Mouse (Mus musculus): ENCODE data around the gene Gm49378.

Gene Gm49378

DNA sequence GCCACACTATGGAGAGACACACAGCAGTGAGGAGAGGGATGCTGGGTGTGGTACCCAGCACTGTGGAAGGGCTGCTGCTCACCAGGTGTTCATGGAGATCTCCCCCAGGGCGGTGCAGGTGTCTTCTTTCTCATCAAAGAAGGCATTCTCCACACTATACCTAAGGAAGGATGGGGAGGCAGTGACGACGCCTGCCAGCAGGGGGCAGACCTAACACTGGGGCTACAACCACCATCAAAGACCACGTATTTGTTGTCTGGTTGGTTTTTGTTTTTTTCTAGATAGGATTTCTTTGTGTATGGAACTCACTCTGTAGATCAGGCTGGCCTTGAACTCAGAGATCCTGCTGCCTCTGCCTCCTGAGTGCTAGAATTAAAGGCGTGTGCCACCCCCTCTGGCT is 8.4 kb downstream of the Gm49378 start:
- DNase-seq (ENCODE audit: low read depth) = peak; percentile 83

DNA sequence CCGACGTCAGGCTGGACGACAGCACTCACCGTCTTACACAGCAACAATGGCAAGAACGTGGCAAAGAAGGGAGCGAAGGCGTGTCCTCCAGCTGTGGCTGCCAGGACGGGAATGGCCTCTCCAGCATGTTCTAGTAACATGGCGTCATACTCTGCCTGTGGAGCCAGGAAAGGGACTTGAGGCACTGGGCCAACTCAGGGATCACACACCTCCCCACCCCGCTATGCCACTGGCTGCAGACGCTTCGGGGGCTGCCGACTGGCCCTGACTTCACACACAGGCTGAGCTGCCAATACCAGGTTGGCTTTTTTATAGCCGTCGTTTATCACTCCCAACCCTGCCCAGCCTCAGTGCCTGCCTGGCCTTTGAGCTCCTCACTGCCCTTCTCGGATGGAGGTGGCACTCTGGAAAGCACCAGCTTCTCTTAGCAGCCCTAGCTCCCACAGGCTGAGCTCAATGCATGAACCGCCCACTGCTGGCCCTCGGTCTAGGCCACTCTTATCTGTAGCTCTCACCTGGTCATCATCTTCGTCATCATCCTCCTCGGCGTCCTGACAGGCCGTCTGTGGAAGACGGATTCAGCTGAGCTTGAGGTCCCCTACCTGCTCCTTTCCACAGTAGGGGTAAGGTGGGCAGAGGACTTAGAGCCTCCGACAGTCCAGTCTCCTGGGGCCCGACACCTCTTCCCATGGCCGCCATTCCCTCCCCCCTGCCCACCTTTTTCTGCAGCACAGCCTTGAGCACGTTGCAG is 9.4 kb downstream of the Gm49378 start:
- no peak for DNase-seq (ENCODE audit: low read depth)

DNA sequence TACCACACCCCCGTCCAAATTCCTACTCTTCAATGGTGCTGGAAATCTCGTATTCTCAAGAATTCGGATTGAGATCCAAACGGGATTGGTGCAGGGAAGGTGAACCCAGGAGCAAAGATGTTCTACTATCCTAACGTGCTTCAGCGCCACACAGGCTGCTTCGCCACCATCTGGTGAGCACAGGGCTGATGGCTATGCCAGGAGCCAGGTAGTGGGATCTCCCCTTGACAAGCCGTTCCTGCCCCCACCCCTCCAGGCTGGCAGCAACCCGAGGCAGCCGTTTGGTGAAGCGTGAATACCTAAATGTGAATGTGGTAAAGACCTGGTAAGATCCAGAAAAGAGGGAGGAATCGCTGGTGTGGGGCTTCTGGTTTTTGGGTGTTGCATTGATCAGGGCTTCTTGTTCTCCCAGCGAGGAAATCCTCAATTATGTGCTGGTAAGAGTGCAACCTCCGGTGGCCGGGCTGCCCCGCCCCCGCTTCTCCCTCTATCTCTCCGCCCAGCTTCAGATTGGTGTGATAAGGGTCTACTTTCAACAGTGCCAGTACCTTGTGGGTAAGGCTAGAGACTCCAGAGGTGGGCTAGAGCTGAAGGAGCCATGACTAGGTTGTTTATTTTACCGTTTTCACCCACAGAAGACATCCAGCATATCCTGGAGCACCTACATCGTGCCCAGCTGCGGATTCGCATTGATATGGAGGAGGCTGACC is 19.1 kb downstream of the Gm49378 start:
- peak; percentile 47 for DNase-seq (ENCODE audit: low read depth)

DNA sequence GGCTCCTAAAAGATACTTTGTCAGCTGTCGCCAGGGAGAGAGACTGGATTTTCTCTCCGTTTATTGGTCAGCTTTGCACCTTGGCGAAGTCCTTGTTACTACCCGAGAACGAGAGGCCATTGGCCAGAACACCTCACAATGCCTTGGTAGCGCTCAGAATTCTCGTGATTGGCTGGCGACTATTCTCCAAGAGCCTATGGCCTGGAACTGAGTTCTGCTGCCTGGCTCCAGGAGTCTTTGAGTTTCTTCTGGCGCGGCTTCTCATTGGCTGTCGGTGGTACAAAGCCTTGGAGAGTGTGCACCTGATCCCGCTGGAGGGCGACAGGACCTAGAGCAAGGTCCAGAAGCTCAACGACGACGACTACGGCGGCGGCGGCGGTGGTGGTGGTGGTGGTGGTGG is 19.9 kb downstream of the Gm49378 start, which contains the start of gene Rec8:
Gene Rec8, plus strand, starts transcription at position 216 of the 400 bp plus-strand sequence.
- DNase-seq (ENCODE audit: low read depth) = peak; percentile 65

DNA sequence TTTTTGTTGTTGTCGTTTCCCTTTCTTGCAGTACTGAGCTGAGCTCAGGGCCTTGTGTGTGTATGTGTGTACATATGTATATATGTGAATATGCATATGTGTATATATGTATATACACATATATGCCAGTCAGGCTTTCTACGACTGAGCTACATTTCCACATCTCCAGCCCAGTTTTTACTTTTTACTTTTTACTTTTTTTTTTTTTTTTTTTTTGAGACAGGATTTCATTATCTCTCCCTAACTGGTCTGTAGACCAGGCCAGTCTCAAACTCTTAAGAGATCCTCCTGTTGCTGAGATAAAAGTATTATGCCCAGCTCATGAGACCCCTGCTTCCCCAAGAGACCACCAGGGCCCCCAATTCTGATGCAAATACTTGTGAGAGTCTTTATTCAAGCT is 20.9 kb downstream of the Gm49378 start:
- DNase-seq (ENCODE audit: low read depth) = no peak

DNA sequence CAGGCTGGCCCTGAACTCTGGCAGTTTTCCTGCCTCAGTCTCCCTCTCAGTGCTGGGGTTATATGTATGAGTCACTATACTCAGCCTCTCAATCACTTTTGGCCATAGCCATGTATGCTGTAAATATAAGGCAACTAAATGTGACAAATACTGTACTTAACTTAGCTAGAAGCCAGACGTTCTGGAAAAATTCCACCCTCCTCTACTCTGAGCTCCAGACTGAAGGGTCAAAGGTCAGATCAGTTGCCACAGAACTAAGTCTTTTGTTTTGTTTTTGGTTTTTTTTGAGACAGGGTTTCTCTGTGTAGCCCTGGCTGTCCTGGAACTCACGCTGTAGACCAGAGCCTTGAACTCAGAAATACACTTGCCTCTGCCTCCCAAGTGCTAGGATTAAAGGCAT is 21.8 kb downstream of the Gm49378 start:
- no peak for DNase-seq (ENCODE audit: low read depth)

DNA sequence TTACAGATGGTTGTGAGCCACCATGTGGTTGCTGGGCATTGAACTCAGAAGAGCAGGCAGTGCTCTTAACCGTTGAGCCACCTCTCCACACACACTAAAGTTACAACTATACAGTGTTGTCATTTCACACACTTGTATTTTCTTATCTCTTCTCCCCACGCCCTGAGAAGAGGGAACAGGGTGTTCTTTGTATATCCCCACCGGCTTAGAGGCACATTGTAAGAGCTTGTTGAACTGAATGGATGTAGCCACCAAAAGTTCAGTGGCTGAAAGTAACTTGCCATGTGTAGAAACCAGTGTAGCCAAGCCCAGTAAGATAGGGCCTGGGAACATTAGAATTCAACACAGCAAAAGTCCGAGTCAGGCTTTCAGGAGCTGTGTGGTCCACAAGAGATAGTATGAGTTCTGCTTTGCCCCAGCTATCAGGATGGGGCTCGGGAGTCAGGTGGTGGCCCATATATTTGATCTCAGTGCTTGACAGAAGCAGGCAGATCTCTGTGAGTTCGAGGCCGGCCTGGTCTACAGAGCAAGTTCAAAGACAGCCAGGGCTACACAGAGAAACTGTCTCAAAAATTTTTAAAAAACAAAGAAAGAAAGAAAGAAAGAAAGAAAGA is 23.0 kb downstream of the Gm49378 start:
- no peak for DNase-seq (ENCODE audit: low read depth)

DNA sequence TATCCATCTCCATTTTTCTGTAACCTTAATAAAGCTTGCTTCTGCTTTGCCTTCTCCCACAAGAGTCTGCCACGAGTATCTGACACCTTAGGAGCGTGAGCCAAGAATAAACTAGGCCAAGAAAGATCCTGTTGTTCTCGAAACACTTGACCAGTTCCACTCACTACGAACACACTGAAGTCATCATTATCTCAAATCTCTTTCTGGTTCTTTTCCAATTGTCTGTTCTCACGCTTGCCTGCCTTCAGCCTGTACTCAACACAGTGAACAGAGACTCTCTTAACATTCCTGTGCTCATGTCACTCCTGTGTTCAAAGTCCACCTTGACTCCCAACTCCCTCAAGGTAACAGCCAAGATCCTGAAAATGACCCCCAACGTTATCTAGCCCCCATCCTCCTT is 24.3 kb downstream of the Gm49378 start:
- DNase-seq (ENCODE audit: low read depth) = no peak

DNA sequence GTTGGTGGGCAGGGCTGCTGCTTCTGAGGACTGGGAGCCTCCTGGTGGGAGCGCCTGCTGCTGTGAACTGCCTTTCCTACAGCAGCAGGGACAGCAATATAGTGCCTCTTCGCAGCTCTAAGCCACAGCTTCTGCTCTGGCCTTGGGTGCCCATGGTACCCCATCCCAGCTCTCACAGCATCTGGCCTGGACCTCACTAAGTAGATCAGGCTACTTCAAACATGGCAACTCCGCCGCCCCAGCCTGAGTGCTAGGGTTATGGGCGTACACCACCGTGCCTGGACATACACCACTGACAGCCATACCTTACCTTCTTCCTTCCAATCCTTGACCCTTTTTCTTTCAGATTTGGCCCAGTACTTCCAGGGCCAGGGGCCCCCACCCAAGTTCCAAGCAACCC is 29.4 kb downstream of the Gm49378 start:
- DNase-seq (ENCODE audit: low read depth) = no peak

DNA sequence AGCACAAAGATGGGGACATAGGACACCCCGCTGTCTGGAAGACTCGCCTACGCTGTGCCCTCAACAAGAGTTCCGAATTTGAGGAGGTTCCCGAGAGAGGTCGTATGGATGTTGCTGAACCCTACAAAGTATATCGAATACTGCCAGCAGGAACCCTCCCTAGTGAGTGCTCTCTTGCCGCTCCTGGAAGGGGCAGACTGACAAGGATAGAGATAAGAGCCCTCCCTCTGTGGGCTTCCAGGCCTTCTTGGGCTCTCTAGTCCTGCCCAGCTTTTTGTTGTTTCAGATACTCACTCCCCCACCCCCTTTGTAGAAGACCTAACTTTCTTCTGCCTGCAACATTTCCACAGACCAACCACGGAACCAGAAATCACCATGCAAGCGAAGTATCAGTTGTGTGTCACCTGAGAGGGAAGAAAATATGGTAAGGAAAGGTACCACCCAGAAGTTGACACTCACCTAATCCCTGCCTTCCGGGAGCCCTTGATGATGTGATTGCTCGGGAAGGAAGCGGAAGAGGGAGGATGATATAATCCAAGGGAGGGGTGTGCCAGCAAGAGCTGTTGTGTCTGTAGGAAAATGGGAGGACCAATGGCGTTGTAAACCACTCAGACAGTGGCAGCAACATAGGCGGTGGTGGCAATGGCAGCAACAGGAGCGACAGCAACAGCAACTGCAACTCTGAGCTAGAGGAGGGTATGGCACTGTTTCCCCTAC is 31.8 kb downstream of the Gm49378 start:
- DNase-seq (ENCODE audit: low read depth) = no peak

DNA sequence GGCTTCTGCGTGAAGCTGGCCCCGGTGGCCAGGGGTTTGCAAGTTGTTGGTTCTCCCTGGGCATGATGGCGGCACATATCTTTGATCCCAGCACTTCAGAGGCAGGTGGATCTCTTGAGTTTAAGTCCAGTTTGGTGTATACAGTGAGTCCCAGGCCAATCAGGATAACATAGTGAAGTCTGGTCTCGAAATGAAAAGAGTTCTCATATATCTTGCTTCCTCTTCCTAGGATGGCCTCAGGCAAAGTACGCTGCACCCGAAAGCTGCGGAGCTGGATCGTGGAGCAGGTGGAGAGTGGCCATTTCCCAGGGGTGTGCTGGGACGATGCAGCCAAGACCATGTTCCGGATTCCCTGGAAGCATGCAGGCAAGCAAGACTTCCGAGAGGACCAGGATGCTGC is 32.9 kb downstream of the Gm49378 start:
- peak; percentile 62 for DNase-seq (ENCODE audit: low read depth)

DNA sequence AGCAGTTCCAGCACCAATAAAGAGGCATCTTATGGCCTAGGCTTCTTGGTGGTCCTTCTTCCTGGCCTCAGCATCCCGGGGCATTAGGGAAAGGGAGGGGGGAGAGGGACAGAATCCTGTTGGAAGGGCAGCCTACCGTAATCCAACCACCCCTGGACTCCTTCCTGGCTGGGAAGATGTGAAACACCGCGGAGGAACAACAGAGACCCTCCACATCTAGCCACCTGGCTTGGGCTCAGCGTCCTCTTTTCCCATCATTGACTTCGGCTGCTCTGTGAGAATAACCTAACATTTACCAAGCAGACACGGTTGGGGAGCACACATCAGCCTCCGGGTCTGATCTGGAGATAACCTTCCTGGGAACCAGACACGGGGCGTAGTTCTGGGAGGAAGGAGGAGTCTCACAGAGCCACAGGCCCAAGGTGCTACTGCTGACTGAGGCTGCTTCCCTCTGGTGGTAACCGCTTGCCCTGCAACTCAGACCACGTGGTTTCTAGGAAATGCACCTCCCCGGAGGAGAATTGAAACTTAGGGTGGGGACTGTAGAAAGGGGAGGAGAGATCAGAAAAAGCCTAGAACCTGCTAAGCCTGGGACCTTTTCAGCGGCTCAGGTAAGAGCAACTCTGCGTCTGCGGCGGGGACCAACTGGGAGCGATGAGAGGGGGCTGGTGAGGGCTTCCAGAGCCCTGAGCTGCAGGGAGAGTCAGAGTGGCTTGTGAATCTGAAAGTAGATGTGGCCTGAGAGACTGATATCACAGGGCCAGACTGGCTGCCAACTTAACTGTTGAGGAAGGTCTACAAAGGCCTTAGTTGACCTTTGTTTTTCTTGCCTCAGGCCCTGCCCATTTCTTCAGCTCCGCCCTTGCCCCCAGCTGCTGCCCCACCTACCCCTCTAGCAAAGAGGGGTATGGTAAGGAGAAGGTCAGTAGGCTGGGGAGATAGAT is 33.8 kb downstream of the Gm49378 start:
- peak; percentile 99 for DNase-seq (ENCODE audit: low read depth)

DNA sequence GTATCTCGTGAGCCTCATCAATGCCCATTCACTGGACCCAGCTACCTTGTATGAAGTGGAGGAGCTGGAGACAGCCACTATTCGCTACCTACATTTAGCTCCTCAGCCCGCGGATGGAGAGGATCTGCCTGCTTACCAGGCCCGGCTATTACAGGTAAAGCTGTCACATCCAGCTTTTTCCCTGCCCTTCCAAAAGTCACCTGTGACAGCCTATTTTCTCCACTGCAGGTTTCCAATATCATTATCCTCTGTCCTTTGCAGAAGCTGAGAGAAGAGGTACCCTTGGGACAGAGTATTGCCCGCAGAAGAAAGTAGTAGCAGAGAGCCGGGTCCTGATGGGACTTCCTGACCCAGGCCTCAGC is 34.4 kb downstream of the Gm49378 start, which contains the start of gene Irf9:
Gene Irf9, plus strand, starts transcription at position 301 of the 362 bp plus-strand sequence.
- no peak for DNase-seq (ENCODE audit: low read depth)

DNA sequence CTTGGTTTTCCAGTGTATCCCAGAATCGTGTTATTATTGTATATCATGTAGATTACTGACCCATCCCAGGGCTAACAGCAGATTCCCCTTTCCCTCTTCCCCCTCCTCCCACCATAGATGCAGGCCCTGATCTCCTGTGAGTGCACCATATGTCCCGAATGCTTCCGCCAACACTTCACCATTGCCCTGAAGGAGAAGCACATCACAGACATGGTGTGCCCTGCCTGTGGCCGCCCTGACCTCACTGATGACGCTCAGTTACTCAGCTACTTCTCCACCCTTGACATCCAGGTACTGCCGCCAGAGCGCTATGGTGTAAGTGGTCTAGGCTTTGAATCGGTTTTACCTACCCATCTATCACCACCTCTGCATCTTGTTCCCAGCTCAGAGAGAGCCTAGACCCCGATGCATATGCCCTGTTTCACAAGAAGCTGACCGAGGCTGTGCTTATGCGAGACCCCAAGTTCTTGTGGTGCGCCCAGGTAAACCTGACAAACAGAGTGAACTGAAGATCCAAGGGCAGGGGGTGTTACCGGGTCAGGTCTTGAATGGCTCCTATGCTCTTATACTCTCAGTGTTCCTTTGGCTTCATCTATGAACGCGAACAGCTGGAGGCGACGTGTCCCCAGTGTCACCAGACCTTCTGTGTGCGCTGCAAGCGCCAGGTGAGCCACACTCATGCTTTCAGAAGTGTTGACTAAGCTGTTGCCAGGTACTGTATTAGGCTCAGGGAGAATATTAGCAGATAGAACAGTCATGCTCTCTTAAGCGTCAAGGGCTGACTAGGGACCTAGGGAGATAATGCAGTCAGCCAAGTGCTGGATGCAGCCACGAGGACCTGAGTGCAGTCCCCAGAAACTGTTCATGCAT is 38.9 kb downstream of the Gm49378 start:
- DNase-seq (ENCODE audit: low read depth) = no peak

DNA sequence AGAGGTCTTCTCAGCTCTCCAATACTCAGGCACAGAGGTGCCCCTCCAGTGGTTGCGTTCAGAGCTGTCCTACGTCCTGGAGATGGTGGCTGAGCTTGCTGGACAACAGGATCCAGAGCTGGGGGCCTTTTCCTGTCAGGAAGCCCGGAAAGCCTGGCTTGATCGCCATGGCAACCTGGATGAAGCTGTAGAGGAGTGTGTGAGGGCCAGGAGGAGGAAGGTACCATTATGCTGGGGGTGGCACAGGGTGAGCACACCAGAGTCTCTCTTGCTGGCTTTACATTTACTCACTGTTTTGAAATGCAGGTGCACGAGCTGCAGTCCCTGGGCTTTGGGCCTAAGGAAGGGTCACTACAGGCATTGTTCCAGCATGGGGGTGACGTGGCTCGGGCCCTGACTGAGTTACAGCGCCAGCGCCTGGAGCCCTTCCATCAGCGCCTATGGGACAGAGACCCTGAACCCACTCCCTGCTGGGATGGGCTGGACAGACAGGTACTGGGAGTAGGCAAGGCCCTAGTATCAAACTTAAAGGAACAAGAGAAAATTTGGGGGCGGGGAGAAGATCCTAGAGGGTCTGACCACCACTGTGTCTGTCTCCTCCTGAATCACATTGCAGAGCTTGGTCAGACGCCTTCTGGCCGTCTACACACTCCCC is 41.5 kb downstream of the Gm49378 start:
- DNase-seq (ENCODE audit: low read depth) = no peak

DNA sequence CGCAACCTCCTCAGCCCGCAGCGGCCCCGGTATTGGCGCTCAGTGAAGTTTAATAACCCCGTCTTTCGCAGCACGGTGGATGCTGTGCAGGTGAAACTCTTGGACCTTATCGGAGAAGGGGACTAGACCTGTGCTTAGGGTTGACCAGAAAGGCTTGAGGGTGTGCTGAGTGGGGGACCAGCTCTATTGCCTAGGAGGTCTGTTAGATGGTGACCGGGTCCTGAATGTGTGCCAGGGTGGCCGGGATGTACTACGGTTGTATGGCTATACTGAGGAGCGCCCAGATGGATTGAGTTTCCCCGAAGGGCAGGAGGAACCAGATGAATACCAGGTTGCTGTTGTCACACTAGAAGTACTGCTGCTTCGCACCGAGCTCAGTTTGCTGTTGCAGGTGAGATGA is 45.5 kb downstream of the Gm49378 start:
- DNase-seq (ENCODE audit: low read depth) = no peak

DNA sequence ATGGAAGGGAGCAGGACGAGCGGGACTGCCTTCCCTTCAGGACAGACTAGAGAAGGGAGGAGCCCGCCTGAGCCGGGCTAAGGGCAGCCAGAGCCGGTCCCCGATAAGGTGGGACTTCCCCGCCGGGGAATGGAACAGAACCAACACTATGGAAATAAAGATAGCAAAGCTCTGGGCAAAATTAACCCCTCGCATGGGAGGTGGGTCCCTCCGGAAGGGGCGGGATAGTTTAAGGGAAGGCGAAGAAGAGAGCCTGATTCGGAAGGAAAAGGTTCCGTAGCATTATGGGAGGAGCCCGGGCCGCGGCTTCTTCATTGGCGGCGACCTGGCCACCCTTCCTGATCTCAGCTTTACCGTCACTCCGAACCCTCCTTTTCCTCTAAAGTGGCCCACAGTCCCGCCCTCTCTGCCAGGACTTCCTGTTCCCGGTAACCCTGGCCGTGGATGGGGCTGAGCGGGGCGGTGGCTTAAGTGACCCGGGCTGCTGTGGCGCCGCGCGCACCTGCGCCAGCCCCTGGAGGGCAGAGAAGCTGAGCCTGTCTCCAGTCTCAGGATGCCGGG is 46.3 kb downstream of the Gm49378 start, which contains the start of gene Rnf31:
Gene Rnf31, plus strand, starts transcription at position 378 of the 561 bp plus-strand sequence.
- peak; percentile 97 for DNase-seq (ENCODE audit: low read depth)

DNA sequence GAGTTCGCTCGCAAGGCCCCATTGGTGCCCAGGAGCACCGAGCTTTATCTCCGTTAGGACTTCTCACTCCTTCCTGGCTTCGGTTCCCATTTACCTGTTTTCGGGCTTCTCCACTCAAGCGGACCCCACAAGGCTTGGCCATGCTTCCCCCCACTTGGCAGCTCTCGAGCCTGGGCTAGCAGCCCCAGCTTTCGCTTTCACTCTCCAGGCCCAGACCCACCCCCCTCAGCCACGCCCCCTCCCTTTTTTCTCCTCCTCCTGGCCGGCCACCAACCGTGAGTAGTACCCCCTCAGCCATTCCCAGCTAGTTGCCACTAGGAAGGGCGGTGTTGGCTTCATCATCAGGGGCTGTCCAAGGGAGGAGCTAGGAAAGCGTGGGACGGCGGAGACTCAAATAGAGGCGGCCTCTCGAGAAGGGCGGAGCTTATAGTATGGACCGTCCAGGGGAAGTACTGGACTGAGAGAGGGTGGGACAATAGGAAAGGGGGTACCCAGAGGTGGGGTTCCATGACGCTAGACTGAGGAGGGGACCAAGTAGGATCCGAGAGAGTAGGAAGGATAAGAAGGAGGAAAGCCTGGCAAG is 46.9 kb downstream of the Gm49378 start, which contains the start of gene Psme2:
Gene Psme2, minus strand, starts transcription at position 366 of the 583 bp plus-strand sequence.
- DNase-seq (ENCODE audit: low read depth) = peak; percentile 97

Data from induced T-regulatory cell, adult 2 months (primary cell).